Mouse (Mus musculus) MEL (cell line): ENCODE data around the gene Pi16. TPM values are rescaled to one million over a fixed set of nuclear protein-coding genes. Genes with fewer than 3 reads are reported as not detected.

Experiments
- DNase-seq: peaks from one replicate; pipeline ENCODE4 v3.0.0; 2011; ENCODE audit warnings: low read depth, low spot score
- H3K27ac ChIP-seq: 2 replicates; pipeline ENCODE4 v1.5.1; 2012; ENCODE audit warnings: low read depth, mild to moderate bottlenecking, control low read depth, low read length, moderate library complexity; ENCODE audit not compliant: control insufficient read depth
- H3K27me3 ChIP-seq, 2 experiments: fragments of 150-350 bp in 1 of 2; sonication (generic) in 1 of 2; 2 replicates each; pipeline ENCODE4 v1.6.1; 2012; ENCODE audit warnings: low read length in 2 of 2, mild to moderate bottlenecking in 2 of 2, improper control_type of control experiment in 1 of 2, moderate library complexity in 1 of 2; ENCODE audit not compliant: insufficient read depth in 2 of 2, control insufficient read depth in 1 of 2
- H3K36me3 ChIP-seq, 2 experiments: 2 replicates each; pipeline ENCODE4 v1.6.1; 2012 to 2014; ENCODE audit warnings: low read length in 2 of 2, improper control_type of control experiment in 1 of 2, inconsistent platforms in 1 of 2, mild to moderate bottlenecking in 1 of 2; ENCODE audit not compliant: insufficient read depth in 2 of 2, control insufficient read depth in 1 of 2
- H3K4me1 ChIP-seq, 2 experiments: fragments of 150-350 bp in 1 of 2; sonication (generic) in 1 of 2; 2 replicates each; pipeline ENCODE4 v1.6.1; 2012; ENCODE audit warnings: low read length in 2 of 2, improper control_type of control experiment in 1 of 2, mild to moderate bottlenecking in 1 of 2; ENCODE audit not compliant: insufficient read depth in 2 of 2, control insufficient read depth in 1 of 2
- H3K4me3 ChIP-seq, 2 experiments: fragments of 150-350 bp in 1 of 2; sonication (generic) in 1 of 2; 2 replicates each; pipeline ENCODE4 v1.5.1; 2012; ENCODE audit warnings: low read depth in 2 of 2, low read length in 2 of 2, mild to moderate bottlenecking in 2 of 2, moderate library complexity in 2 of 2, control low read depth in 1 of 2, improper control_type of control experiment in 1 of 2; ENCODE audit not compliant: control insufficient read depth in 1 of 2, insufficient read depth in 1 of 2
- H3K79me2 ChIP-seq: 2 replicates; pipeline ENCODE4 v1.6.1; 2012; ENCODE audit warnings: mild to moderate bottlenecking, low read length, moderate library complexity; ENCODE audit not compliant: control insufficient read depth, poor library complexity, insufficient read depth
- H3K9ac ChIP-seq: 2 replicates; pipeline ENCODE4 v1.6.1; 2012; ENCODE audit warnings: low read depth, mild to moderate bottlenecking, control low read depth, low read length, moderate library complexity; ENCODE audit not compliant: control insufficient read depth, poor library complexity, severe bottlenecking
- H3K9me3 ChIP-seq: fragments of 150-350 bp; sonication (generic); replicated peaks from 2 replicates; pipeline ENCODE4 v1.6.1; 2012; ENCODE audit warnings: mild to moderate bottlenecking, low read length, improper control_type of control experiment, moderate library complexity; ENCODE audit not compliant: insufficient read depth
- BHLHE40 ChIP-seq: IDR thresholded peaks from 2 replicates; pipeline ENCODE4 v1.6.1; 2012; ENCODE audit warnings: low read depth, mild to moderate bottlenecking, inconsistent platforms, low read length, improper control_type of control experiment, borderline replicate concordance
- CHD1 ChIP-seq: IDR thresholded peaks from 2 replicates; pipeline ENCODE4 v1.6.1; 2012; ENCODE audit warnings: low read depth, mild to moderate bottlenecking, inconsistent platforms, low read length, improper control_type of control experiment
- E2F4 ChIP-seq: IDR thresholded peaks from 2 replicates; pipeline ENCODE4 v1.6.1; 2011; ENCODE audit warnings: low read depth, low read length, improper control_type of control experiment, borderline replicate concordance
- ELF1 ChIP-seq: IDR thresholded peaks from 2 replicates; pipeline ENCODE4 v1.6.1; 2014; ENCODE audit warnings: low read depth, mild to moderate bottlenecking, inconsistent platforms, low read length, improper control_type of control experiment, moderate library complexity
- EP300 ChIP-seq, 2 experiments: IDR thresholded peaks; 2 replicates each; pipeline ENCODE4 v1.6.1; 2011; ENCODE audit warnings: improper control_type of control experiment in 2 of 2, low read length in 2 of 2, low read depth in 1 of 2, mild to moderate bottlenecking in 1 of 2
- ETS1 ChIP-seq: IDR thresholded peaks from 2 replicates; pipeline ENCODE4 v1.6.1; 2012; ENCODE audit warnings: low read depth, mild to moderate bottlenecking, inconsistent platforms, low read length, improper control_type of control experiment, moderate library complexity
- MAZ ChIP-seq: IDR thresholded peaks from 2 replicates; pipeline ENCODE4 v1.6.1; 2012; ENCODE audit warnings: low read depth, mild to moderate bottlenecking, inconsistent platforms, low read length, improper control_type of control experiment
- MYB ChIP-seq: IDR thresholded peaks from 2 replicates; pipeline ENCODE4 v1.6.1; 2011; ENCODE audit warnings: mild to moderate bottlenecking, low read depth, low read length, improper control_type of control experiment
- MYC ChIP-seq: IDR thresholded peaks from 2 replicates; pipeline ENCODE4 v1.6.1; 2011; ENCODE audit warnings: low read depth, mild to moderate bottlenecking, low read length, improper control_type of control experiment, moderate library complexity
- POLR2AphosphoS2 ChIP-seq: IDR thresholded peaks from 2 replicates; pipeline ENCODE4 v1.6.1; 2011; ENCODE audit warnings: low read length, improper control_type of control experiment
- SIN3A ChIP-seq: IDR thresholded peaks from 2 replicates; pipeline ENCODE4 v1.6.1; 2012; ENCODE audit warnings: low read length, improper control_type of control experiment, inconsistent platforms
- SMC3 ChIP-seq: IDR thresholded peaks from 2 replicates; pipeline ENCODE4 v1.6.1; 2011; ENCODE audit warnings: low read depth, low read length, improper control_type of control experiment
- TAL1 ChIP-seq: IDR thresholded peaks from 2 replicates; pipeline ENCODE4 v1.6.1; 2012; ENCODE audit warnings: mild to moderate bottlenecking, inconsistent platforms, low read length, moderate library complexity, mixed read lengths
- TCF12 ChIP-seq: IDR thresholded peaks from 2 replicates; pipeline ENCODE4 v1.6.1; 2014; ENCODE audit warnings: low read depth, mild to moderate bottlenecking, inconsistent platforms, low read length, improper control_type of control experiment, moderate library complexity
- UBTF ChIP-seq: IDR thresholded peaks from 2 replicates; pipeline ENCODE4 v1.6.1; 2012; ENCODE audit warnings: low read depth, mild to moderate bottlenecking, inconsistent platforms, low read length, improper control_type of control experiment, moderate library complexity, borderline replicate concordance; ENCODE audit not compliant: insufficient read depth
- USF1 ChIP-seq: IDR thresholded peaks from 2 replicates; pipeline ENCODE4 v1.6.1; 2014; ENCODE audit warnings: low read depth, mild to moderate bottlenecking, inconsistent platforms, low read length, improper control_type of control experiment, moderate library complexity
- ZC3H11A ChIP-seq: IDR thresholded peaks from 2 replicates; pipeline ENCODE4 v1.6.1; 2012; ENCODE audit warnings: low read depth, mild to moderate bottlenecking, inconsistent platforms, low read length, improper control_type of control experiment
- ZNF384 ChIP-seq: IDR thresholded peaks from 2 replicates; pipeline ENCODE4 v1.6.1; 2012; ENCODE audit warnings: low read depth, mild to moderate bottlenecking, inconsistent platforms, low read length, improper control_type of control experiment
- polyA plus RNA-seq, 2 experiments: library from polyadenylated mRNA; stranded (reverse) in 1 of 2; unstranded in 1 of 2; fragments of >175 nt in 1 of 2; fragments of >200 nt in 1 of 2; gene quantifications; 2 replicates each; pipeline versions ENCODE4 v1.2.1 to v1.2.4; 2012; ENCODE audit warnings: low replicate concordance in 2 of 2, low read depth in 1 of 2; ENCODE audit not compliant: insufficient read length in 2 of 2, insufficient read depth in 1 of 2, missing spikeins in 1 of 2
- total RNA-seq: library from RNA; depleted of rRNA; stranded (reverse); fragments of 300-350 nt; gene quantifications from 2 replicates; pipeline ENCODE4 v1.2.3, GENCODE M21; 2012

Gene Pi16
- total and polyA plus RNA-seq, 3 experiments = 0.08 to 0.42 TPM; not detected in 1

- Histone ChIP-seq H3K4me1 (no peaks in the 10 kb centered on the region), H3K79me2 (no peaks in the 10 kb centered on the region), H3K9ac (no peak overlapping the region), H3K9me3 (no peaks in the 10 kb centered on the region), H3K27me3 (no peaks in the 10 kb centered on the region), H3K36me3 (peaks cover 0 to under 1% of the 10 kb centered on the region in 2 experiments; a peak in 2 of 4 replicates), H3K27ac (no peak overlapping the region), H3K4me3 (no peak overlapping the region)
- DNase-seq = no peak
- TF ChIP-seq BHLHE40 (no peak), TAL1 (no peak), SMC3 (no peak)
Observed at GRCm38 (mm10) chr17:29305058-29305806, 12.2 kb upstream of the Pi16 start.

GRCm38 (mm10) chr17:29305871-29306270 lies 11.6 kb upstream of the Pi16 start:
- no peak for TF ChIP-seq CHD1
- no peak for TF ChIP-seq UBTF
- no peak for TF ChIP-seq ETS1
- no peak for TF ChIP-seq ZNF384
- TF ChIP-seq EP300 (IDR thresholded peaks at IDR 0.05; ENCODE audit: low read depth in 1 of 2, low read length in 2 of 2) = no peak
- TF ChIP-seq ELF1 = no peak
- TF ChIP-seq SIN3A = no peak
- TF ChIP-seq USF1 = no peak
- TF ChIP-seq TCF12 = no peak
- no peak for TF ChIP-seq MYC
- TF ChIP-seq MYB = no peak
- TF ChIP-seq, all 39 proteins: peak for 0
- Histone ChIP-seq H3K27ac (no peak overlapping the region), H3K27me3 (no peaks in the 10 kb centered on the region), H3K4me3 (no peak overlapping the region), H3K9ac (no peak overlapping the region), H3K36me3 (no peaks in the 10 kb centered on the region; a peak in 1 of 4 replicates), H3K4me1 (no peaks in the 10 kb centered on the region), H3K9me3 (no peaks in the 10 kb centered on the region), H3K79me2 (no peaks in the 10 kb centered on the region)
- no peak for DNase-seq

GRCm38 (mm10) chr17:29310056-29310623 lies 7.3 kb upstream of the Pi16 start:
- Histone ChIP-seq H3K27me3 (no peaks in the 10 kb centered on the region), H3K9ac (no peak overlapping the region), H3K9me3 (no peaks in the 10 kb centered on the region), H3K4me1 (no peaks in the 10 kb centered on the region), H3K4me3 (no peak overlapping the region), H3K79me2 (no peaks in the 10 kb centered on the region), H3K27ac (no peak overlapping the region), H3K36me3 (no peaks in the 10 kb centered on the region)
- TF ChIP-seq ETS1 (no peak), E2F4 (no peak), SIN3A (no peak), POLR2AphosphoS2 (no peak), MAZ (no peak), ZC3H11A (no peak), TCF12 (no peak), MYC (no peak)
- no peak for DNase-seq
